Mouse (Mus musculus): ENCODE measurements around the gene Olfr76. TPM values are rescaled to one million over a fixed set of nuclear protein-coding genes. Genes with fewer than 3 reads are reported as not detected.

Gene Olfr76
- polyA plus RNA-seq, 1 experiment from 2014 or later, result not detected

Other genes starting within 250 kb of the Olfr76 start
- gene Olfr1419, start 248.1 kb downstream of the Olfr76 start, polyA plus RNA-seq (2018), result not detected in 3 replicates
- gene Olfr1420, start 236.6 kb downstream of the Olfr76 start, polyA plus RNA-seq (2018), result not detected in 3 replicates
- 29.2 to 49.7 TPM (median 30.6 TPM) in 3 replicates for gene Patl1, start 210.8 kb downstream of the Olfr76 start, polyA plus RNA-seq (2018)
- 27.8 to 35.2 TPM (median 29.0 TPM) in 3 replicates for gene Osbp, start 157.3 kb downstream of the Olfr76 start, polyA plus RNA-seq (2018)
- not detected in 3 replicates for gene Olfr1423, start 81.9 kb downstream of the Olfr76 start, polyA plus RNA-seq (2018)
- gene Olfr1424, start 60.5 kb downstream of the Olfr76 start, polyA plus RNA-seq (2018), result not detected in 3 replicates
- gene Olfr1425, start 45.5 kb downstream of the Olfr76 start, polyA plus RNA-seq (2018), result not detected in 3 replicates
- gene Olfr1426, start 31.2 kb downstream of the Olfr76 start, polyA plus RNA-seq (2018), result not detected in 3 replicates
- gene Olfr1427, start 19.9 kb downstream of the Olfr76 start, polyA plus RNA-seq (2018), result not detected in 3 replicates
- not detected in 3 replicates for gene Olfr1428, start 7.3 kb downstream of the Olfr76 start, polyA plus RNA-seq (2018)
- gene Olfr1555-ps1, start 46.9 kb upstream of the Olfr76 start, polyA plus RNA-seq (2018), result not detected in 3 replicates
- gene Olfr1431, start 77.4 kb upstream of the Olfr76 start, polyA plus RNA-seq (2018), result 0.06 TPM in 1 of 3 replicates, not detected in the others
- not detected in 3 replicates for gene Olfr1432, start 109.4 kb upstream of the Olfr76 start, polyA plus RNA-seq (2018)
- not detected in 3 replicates for gene Olfr262, start 118.5 kb upstream of the Olfr76 start, polyA plus RNA-seq (2018)
- gene Olfr235, start 137.8 kb upstream of the Olfr76 start, polyA plus RNA-seq (2018), result not detected in 3 replicates
- not detected in 3 replicates for gene Olfr1434, start 156.7 kb upstream of the Olfr76 start, polyA plus RNA-seq (2018)
- gene Olfr1436, start 175.9 kb upstream of the Olfr76 start, polyA plus RNA-seq (2018), result not detected in 3 replicates
- gene Olfr1437, start 201.9 kb upstream of the Olfr76 start, polyA plus RNA-seq (2018), result not detected in 3 replicates
- gene Olfr1438-ps1, start 212.7 kb upstream of the Olfr76 start, polyA plus RNA-seq (2018), result not detected in 3 replicates